Mouse (Mus musculus): Measurements from ENCODE around the gene 1500011B03Rik. TPM values are rescaled to one million over a fixed set of nuclear protein-coding genes. Genes with fewer than 3 reads are reported as not detected.

Gene 1500011B03Rik
- total and polyA plus RNA-seq, 3 experiments = 0.94 to 12.0 (median 2.0) TPM

DNA sequence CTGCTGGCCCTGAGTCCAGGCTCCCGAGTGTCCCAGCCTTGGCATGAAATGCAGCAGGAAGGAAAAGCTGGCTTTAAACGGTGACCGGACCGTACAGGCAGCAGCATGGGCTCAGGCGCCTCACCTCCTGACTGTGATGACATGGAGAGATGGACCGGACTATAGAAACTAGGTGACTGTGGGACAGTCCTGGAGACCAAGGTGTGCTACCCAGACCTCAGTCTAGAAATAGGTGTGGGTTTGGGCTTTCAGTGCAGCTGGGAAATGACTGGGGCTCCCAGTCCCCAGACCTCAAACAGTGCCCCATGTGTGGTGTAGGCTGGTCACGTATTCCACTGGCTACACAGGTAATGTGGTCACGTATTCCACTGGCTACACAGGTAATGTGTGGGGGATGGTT is 16.6 kb downstream of the 1500011B03Rik start:
- H3K9me3 ChIP-seq (replicated peaks) = no peaks in the 10 kb centered on the region
- no peak for ATAC-seq (ENCODE audit: extremely low read depth, insufficient number of reproducible peaks, low FRiP score, poor library complexity, severe bottlenecking)
- peak overlapping the region; percentile 57; the same call in 1 of the 2 replicates for H3K4me3 ChIP-seq (ENCODE audit: low read depth, low read length)
- H3K27me3 ChIP-seq (ENCODE audit: insufficient read depth, low read length) = no peaks in the 10 kb centered on the region
- DNase-seq (ENCODE audit: low spot score) = no peak
- H3K36me3 ChIP-seq (replicated peaks) = peaks cover 61% of the 10 kb centered on the region
- TF ChIP-seq POLR2AphosphoS5 (IDR thresholded peaks at IDR 0.05; ENCODE audit: insufficient replicate concordance, low read depth, low read length) (0 out of 2 replicates have a peak, but pooled peaks have one; percentile 31), TAL1 (conservative IDR thresholded peaks at IDR 0.05; ENCODE audit: low read depth, low read length) (no peak)
- H3K4me1 ChIP-seq (ENCODE audit: insufficient read depth, low read depth, low read length) = peaks cover 93% of the 10 kb centered on the region

DNA sequence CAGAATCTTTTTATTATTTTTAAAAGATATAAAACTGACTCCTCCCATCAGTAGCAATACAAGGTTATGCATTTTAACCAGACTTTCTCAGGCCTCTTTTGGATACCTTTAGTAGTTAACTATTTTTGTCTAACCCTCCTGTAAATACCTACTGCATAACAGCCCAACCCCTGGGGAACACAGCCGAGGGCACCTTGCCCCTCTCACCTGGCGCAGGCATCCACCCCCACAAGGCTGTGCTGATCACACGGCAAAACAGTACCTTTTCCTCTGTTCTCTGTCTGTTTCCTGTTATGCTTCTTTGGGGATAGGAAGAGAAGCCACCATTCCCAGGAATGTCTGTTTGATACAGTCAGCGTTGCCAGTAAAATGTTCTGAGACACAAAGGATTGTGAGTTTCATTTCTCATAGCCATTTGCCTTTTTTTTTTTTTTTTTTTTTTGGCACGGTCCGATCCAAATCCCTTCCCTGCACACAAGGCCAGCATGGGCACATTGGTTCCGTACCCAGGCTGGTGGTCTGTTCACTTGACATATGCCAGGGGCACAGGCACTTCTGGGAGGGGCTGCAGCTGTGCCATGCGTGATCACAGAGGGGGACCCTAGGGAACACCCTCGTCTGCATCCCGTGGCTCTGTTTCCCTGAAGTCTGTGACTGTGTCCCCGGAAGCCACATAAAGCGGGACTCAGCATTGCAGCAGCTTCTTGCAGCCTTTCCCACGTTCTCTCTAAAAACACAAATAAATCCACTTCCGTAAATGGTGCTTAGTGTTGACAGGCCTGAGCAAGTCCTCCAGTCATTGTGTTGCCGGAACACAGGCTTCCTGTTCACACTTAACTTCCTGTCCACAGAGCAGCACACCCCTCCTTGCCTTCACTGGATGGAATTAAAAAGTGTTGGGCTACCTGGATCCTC is 17.6 kb downstream of the 1500011B03Rik start:
- ATAC-seq (ENCODE audit: extremely low read depth, insufficient number of reproducible peaks, low FRiP score, poor library complexity, severe bottlenecking) (no peak), DNase-seq (ENCODE audit: low spot score) (no peak)
- Histone ChIP-seq H3K4me3 (ENCODE audit: low read depth, low read length) (peak overlapping the region; percentile 21; the same call in 1 of the 2 replicates), H3K9me3 (replicated peaks) (no peaks in the 10 kb centered on the region), H3K27me3 (ENCODE audit: insufficient read depth, low read length) (no peaks in the 10 kb centered on the region), H3K4me1 (ENCODE audit: insufficient read depth, low read depth, low read length) (peaks cover 92% of the 10 kb centered on the region), H3K36me3 (replicated peaks) (peaks cover 69% of the 10 kb centered on the region)
- TF ChIP-seq CTCF (IDR thresholded peaks at IDR 0.05; ENCODE audit: low read depth, low read length) = no peak
- no peak for TF ChIP-seq POLR2AphosphoS5 (IDR thresholded peaks at IDR 0.05; ENCODE audit: insufficient replicate concordance, low read depth, low read length)
- no peak for TF ChIP-seq GATA1 (IDR thresholded peaks at IDR 0.05; ENCODE audit: borderline replicate concordance, low read length)
- no peak for TF ChIP-seq TAL1 (conservative IDR thresholded peaks at IDR 0.05; ENCODE audit: low read depth, low read length)
- no peak for TF ChIP-seq GATA2 (IDR thresholded peaks at IDR 0.05; ENCODE audit: borderline replicate concordance, low read depth, low read length)

DNA sequence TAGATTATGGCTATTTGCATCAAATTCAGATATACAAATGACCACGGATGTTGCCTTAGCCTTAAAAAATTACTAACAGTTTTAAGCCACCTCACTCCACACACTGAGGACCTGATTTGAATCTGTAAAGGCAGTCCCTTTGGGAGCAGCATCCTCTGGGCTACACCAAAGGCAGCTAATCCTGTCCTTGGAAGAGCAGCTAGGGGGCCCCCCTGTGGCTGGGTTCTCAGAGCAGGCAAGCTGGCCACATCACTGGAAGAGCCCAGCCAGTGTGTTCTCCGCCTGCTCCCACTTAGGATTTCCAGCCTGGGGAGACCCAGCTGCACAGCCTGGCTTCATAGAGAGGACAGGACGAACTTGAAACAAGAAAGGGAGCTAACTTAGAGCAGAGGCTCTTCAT is 18.3 kb downstream of the 1500011B03Rik start:
- Histone ChIP-seq H3K27me3 (ENCODE audit: insufficient read depth, low read length) (no peaks in the 10 kb centered on the region), H3K36me3 (replicated peaks) (peaks cover 76% of the 10 kb centered on the region), H3K9me3 (replicated peaks) (no peaks in the 10 kb centered on the region), H3K4me3 (ENCODE audit: low read depth, low read length) (no peak overlapping the region), H3K4me1 (ENCODE audit: insufficient read depth, low read depth, low read length) (peaks cover 91% of the 10 kb centered on the region)
- DNase-seq (ENCODE audit: low spot score) (no peak), ATAC-seq (ENCODE audit: extremely low read depth, insufficient number of reproducible peaks, low FRiP score, poor library complexity, severe bottlenecking) (no peak)
- TF ChIP-seq GATA2 (IDR thresholded peaks at IDR 0.05; ENCODE audit: borderline replicate concordance, low read depth, low read length) = no peak
- no peak for TF ChIP-seq POLR2AphosphoS5 (IDR thresholded peaks at IDR 0.05; ENCODE audit: insufficient replicate concordance, low read depth, low read length)
- no peak for TF ChIP-seq CTCF (IDR thresholded peaks at IDR 0.05; ENCODE audit: low read depth, low read length)
- no peak for TF ChIP-seq TAL1 (conservative IDR thresholded peaks at IDR 0.05; ENCODE audit: low read depth, low read length)
- no peak for TF ChIP-seq GATA1 (IDR thresholded peaks at IDR 0.05; ENCODE audit: borderline replicate concordance, low read length)

DNA sequence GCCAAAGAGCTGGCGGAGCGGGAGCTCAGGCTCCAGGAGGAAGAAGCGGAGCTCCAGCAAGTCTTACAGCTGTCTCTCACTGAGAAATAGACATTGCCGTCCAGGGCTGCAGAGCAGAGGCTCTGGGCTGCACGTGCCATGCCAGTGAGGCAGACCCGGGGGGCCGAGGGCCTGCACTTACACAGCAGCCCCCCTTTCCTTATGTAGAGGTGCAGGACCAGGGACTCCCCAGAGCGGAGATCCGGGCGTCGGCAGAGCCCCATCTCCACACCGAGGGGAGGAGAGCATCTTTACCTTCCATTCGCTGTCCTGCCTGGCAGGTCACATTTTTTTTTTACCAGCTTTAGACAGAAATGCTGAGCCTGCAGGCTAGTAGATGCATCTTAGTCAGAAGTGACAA is 18.9 kb downstream of the 1500011B03Rik start:
- TF ChIP-seq POLR2AphosphoS5 (IDR thresholded peaks at IDR 0.05; ENCODE audit: insufficient replicate concordance, low read depth, low read length) (no peak), TAL1 (conservative IDR thresholded peaks at IDR 0.05; ENCODE audit: low read depth, low read length) (no peak), GATA1 (IDR thresholded peaks at IDR 0.05; ENCODE audit: borderline replicate concordance, low read length) (no peak), GATA2 (IDR thresholded peaks at IDR 0.05; ENCODE audit: borderline replicate concordance, low read depth, low read length) (no peak), CTCF (IDR thresholded peaks at IDR 0.05; ENCODE audit: low read depth, low read length) (no peak)
- Histone ChIP-seq H3K9me3 (replicated peaks) (no peaks in the 10 kb centered on the region), H3K27me3 (ENCODE audit: insufficient read depth, low read length) (no peaks in the 10 kb centered on the region), H3K4me1 (ENCODE audit: insufficient read depth, low read depth, low read length) (peaks cover 89% of the 10 kb centered on the region), H3K4me3 (ENCODE audit: low read depth, low read length) (no peak overlapping the region), H3K36me3 (replicated peaks) (peaks cover 81% of the 10 kb centered on the region)
- no peak for ATAC-seq (ENCODE audit: extremely low read depth, insufficient number of reproducible peaks, low FRiP score, poor library complexity, severe bottlenecking)
- no peak for DNase-seq (ENCODE audit: low spot score)

DNA sequence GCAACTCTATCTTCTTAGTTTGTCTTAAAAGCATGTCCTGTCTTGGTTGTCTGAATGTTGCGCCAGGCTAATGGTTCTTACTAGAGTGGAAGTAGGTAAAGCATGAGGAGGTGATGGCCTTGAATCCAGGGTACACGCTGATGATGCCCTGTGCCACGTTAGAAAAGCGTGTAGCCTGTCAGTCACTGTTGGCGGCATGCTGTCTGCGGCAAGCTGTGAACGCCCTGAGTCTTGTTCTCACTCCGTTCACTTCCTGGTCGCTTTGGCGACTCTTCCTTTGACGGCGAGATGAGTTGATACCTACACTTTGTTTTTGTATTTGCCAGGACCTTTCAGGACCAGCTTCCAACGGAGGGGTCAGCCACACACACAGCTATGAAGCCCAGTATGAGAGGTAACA is 20.0 kb downstream of the 1500011B03Rik start:
- no peak for DNase-seq (ENCODE audit: low spot score)
- Histone ChIP-seq H3K9me3 (replicated peaks) (no peaks in the 10 kb centered on the region), H3K27me3 (ENCODE audit: insufficient read depth, low read length) (no peaks in the 10 kb centered on the region), H3K4me3 (ENCODE audit: low read depth, low read length) (no peak overlapping the region), H3K36me3 (replicated peaks) (peaks cover 86% of the 10 kb centered on the region), H3K4me1 (ENCODE audit: insufficient read depth, low read depth, low read length) (peaks cover 87% of the 10 kb centered on the region)
- TF ChIP-seq TAL1 (conservative IDR thresholded peaks at IDR 0.05; ENCODE audit: low read depth, low read length) (no peak), GATA1 (IDR thresholded peaks at IDR 0.05; ENCODE audit: borderline replicate concordance, low read length) (no peak), POLR2AphosphoS5 (IDR thresholded peaks at IDR 0.05; ENCODE audit: insufficient replicate concordance, low read depth, low read length) (no peak)
- ATAC-seq (ENCODE audit: extremely low read depth, insufficient number of reproducible peaks, low FRiP score, poor library complexity, severe bottlenecking) = no peak

DNA sequence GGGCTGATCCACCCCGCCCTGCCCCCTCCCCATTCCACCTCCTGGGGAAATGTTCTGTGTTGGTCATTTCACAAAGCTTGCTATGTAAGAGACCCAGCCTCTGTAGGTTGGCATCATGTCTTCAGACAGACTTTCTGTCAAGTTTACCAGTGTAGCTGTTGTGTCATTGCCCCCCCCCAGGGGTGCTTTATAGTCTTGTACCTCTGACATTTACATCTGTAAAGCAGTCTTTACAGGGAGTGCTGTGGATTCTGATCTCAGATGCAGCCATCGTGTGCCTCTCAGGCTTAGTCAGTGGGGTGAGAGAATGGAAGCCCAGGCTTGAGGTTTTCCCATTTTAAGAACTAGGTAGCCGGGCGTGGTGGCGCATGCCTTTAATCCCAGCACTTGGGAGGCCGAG is 21.4 kb downstream of the 1500011B03Rik start:
- H3K4me3 ChIP-seq (ENCODE audit: low read depth, low read length) = no peak overlapping the region; the same call in 1 of the 2 replicates
- TF ChIP-seq GATA1 (IDR thresholded peaks at IDR 0.05; ENCODE audit: borderline replicate concordance, low read length) = no peak
- TF ChIP-seq TAL1 (conservative IDR thresholded peaks at IDR 0.05; ENCODE audit: low read depth, low read length) = no peak
- TF ChIP-seq POLR2AphosphoS5 (IDR thresholded peaks at IDR 0.05; ENCODE audit: insufficient replicate concordance, low read depth, low read length) = no peak
- TF ChIP-seq GATA2 (IDR thresholded peaks at IDR 0.05; ENCODE audit: borderline replicate concordance, low read depth, low read length) = no peak
- TF ChIP-seq CTCF (IDR thresholded peaks at IDR 0.05; ENCODE audit: low read depth, low read length) = no peak
- H3K27me3 ChIP-seq (ENCODE audit: insufficient read depth, low read length) = no peaks in the 10 kb centered on the region
- no peaks in the 10 kb centered on the region for H3K9me3 ChIP-seq (replicated peaks)
- peaks cover 82% of the 10 kb centered on the region for H3K4me1 ChIP-seq (ENCODE audit: insufficient read depth, low read depth, low read length)
- DNase-seq (ENCODE audit: low spot score) (no peak), ATAC-seq (ENCODE audit: extremely low read depth, insufficient number of reproducible peaks, low FRiP score, poor library complexity, severe bottlenecking) (no peak)
- H3K36me3 ChIP-seq (replicated peaks) = peaks cover 98% of the 10 kb centered on the region

Data from G1E (cell line).